Mouse (Mus musculus): ENCODE measurements around the gene Tril. TPM values are rescaled to one million over a fixed set of nuclear protein-coding genes. Genes with fewer than 3 reads are reported as not detected.

Tril gene
- polyA plus RNA-seq, 1 experiment from 2014 or later = 36.0 TPM

DNA sequence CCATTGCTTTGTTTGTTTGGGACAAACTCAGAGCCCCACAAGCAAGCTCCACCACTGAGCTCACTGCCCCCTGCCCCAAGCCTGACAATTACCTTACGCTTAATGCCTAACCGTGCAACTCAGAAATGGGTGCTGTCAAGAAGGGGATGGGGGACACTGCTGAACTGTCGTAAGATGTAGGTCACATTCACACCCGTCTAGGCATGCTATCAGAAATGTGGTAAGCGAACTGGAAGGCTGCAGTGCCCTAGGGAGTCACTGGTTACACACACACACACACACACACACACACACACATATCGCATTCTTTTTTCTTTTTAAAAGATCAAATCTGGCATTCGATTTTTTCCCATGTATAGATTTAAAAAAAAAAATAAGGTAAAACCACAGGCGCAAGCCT, 4.0 kb downstream of the Tril start:
- H3K27me3 ChIP-seq (ENCODE audit: control insufficient read depth, insufficient read depth, low read length) = peaks cover 6% of the 10 kb centered on the region; the same call in 1 of the 2 replicates
- ATAC-seq (replicated peaks; ENCODE audit: insufficient number of reproducible peaks, low FRiP score, low TSS enrichment, low read depth) (no peak), DNase-seq (ENCODE audit: low spot score) (no peak)
- 70% methylated on average over 8 of the region's 8 CpGs for WGBS
- H3K9ac ChIP-seq (replicated peaks; ENCODE audit: low read length) = no peak overlapping the region
- H3K9me3 ChIP-seq (replicated peaks; ENCODE audit: control insufficient read depth, low read length) = no peaks in the 10 kb centered on the region
- H3K4me3 ChIP-seq (ENCODE audit: low read depth, low read length) = peak overlapping the region; percentile 71; the same call in 1 of the 2 replicates
- no peaks in the 10 kb centered on the region for H3K36me3 ChIP-seq (replicated peaks; ENCODE audit: control insufficient read depth, insufficient read depth, low read depth, low read length)
- H3K4me2 ChIP-seq (ENCODE audit: low read depth, low read length) = no peak overlapping the region; the same call in 1 of the 2 replicates
- no peak overlapping the region for H3K27ac ChIP-seq (replicated peaks; ENCODE audit: low read depth, low read length)
- H3K4me1 ChIP-seq (ENCODE audit: control insufficient read depth, insufficient read depth, low read length) = peaks cover 9% of the 10 kb centered on the region

DNA sequence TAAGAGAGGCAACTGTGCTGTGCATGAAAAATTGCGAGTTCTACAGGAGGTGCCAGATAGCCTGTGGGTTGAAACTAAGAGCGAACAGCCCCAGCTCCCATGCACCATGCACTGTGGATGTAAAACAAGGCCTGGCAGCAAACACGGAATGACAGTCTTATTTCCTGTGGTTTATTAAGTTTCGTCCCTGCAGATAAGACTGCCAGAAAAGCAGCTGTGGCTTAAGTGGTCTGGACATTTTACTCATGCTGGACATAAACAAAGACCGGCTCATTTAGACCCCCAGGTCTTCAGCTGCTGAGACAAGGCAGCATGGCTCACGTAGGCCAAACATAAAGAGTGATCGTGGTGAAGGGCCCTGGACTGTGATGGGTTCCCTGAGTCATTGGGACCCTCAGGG, 4.9 kb downstream of the Tril start:
- Histone ChIP-seq H3K27me3 (ENCODE audit: control insufficient read depth, insufficient read depth, low read length) (peaks cover 6% of the 10 kb centered on the region; the same call in 1 of the 2 replicates), H3K4me2 (ENCODE audit: low read depth, low read length) (no peak overlapping the region), H3K9me3 (replicated peaks; ENCODE audit: control insufficient read depth, low read length) (no peaks in the 10 kb centered on the region), H3K27ac (replicated peaks; ENCODE audit: low read depth, low read length) (no peak overlapping the region), H3K36me3 (replicated peaks; ENCODE audit: control insufficient read depth, insufficient read depth, low read depth, low read length) (no peaks in the 10 kb centered on the region), H3K4me1 (ENCODE audit: control insufficient read depth, insufficient read depth, low read length) (peaks cover 9% of the 10 kb centered on the region), H3K4me3 (ENCODE audit: low read depth, low read length) (no peak overlapping the region; the same call in 1 of the 2 replicates), H3K9ac (replicated peaks; ENCODE audit: low read length) (no peak overlapping the region)
- WGBS = 55% methylated on average over 7 of the region's 7 CpGs
- no peak for ATAC-seq (replicated peaks; ENCODE audit: insufficient number of reproducible peaks, low FRiP score, low TSS enrichment, low read depth)
- no peak for DNase-seq (ENCODE audit: low spot score)

DNA sequence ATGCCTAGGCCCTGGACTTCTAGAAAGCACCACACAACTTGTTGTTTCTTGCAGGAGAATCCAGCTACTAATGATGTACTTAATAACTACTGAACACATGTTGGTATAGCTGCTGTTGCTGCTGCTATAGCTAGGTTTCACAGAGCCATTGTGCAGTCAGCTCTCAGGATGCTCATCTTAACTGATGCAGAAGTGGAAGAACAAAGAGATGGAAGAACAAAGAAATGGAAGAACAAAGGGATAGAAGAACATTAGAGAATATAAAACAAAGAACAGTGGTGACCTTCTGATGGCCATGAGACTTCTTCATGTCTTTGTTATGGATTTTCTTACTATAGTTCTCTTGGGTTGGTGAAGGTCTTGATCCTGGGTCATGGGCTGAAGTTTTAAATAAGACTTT, 6.4 kb downstream of the Tril start:
- ATAC-seq (replicated peaks; ENCODE audit: insufficient number of reproducible peaks, low FRiP score, low TSS enrichment, low read depth) (no peak), DNase-seq (ENCODE audit: low spot score) (no peak)

DNA sequence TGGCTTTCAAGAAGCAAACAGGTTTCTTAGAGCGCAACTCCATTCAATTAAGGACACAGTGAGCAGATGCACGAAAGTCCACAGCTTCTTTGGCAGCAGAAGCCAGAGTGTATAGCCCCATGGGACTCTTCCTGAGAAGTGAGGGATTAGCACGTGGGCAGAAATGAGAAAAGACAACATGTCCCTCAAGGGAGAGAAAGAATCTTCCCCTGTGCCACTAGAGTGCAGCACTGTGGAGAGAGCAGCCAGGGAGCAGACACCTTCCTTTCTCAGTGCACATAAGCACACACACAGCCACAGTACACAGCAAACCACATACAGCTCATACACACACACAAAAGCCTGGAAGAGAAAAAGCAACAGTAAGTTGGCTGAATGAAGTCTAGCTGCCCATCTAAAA, 8.4 kb downstream of the Tril start:
- no peak for DNase-seq (ENCODE audit: low spot score)
- H3K27ac ChIP-seq (replicated peaks; ENCODE audit: low read depth, low read length) = no peak overlapping the region

More for the DNA sequence above, 6.4 kb downstream of the Tril start:
- Histone ChIP-seq H3K9me3 (replicated peaks; ENCODE audit: control insufficient read depth, low read length) (no peaks in the 10 kb centered on the region), H3K4me1 (ENCODE audit: control insufficient read depth, insufficient read depth, low read length) (peaks cover 9% of the 10 kb centered on the region), H3K9ac (replicated peaks; ENCODE audit: low read length) (no peak overlapping the region), H3K27me3 (ENCODE audit: control insufficient read depth, insufficient read depth, low read length) (peaks cover 6% of the 10 kb centered on the region; the same call in 1 of the 2 replicates), H3K36me3 (replicated peaks; ENCODE audit: control insufficient read depth, insufficient read depth, low read depth, low read length) (no peaks in the 10 kb centered on the region), H3K4me3 (ENCODE audit: low read depth, low read length) (no peak overlapping the region), H3K4me2 (ENCODE audit: low read depth, low read length) (no peak overlapping the region), H3K27ac (replicated peaks; ENCODE audit: low read depth, low read length) (no peak overlapping the region)

DNA sequence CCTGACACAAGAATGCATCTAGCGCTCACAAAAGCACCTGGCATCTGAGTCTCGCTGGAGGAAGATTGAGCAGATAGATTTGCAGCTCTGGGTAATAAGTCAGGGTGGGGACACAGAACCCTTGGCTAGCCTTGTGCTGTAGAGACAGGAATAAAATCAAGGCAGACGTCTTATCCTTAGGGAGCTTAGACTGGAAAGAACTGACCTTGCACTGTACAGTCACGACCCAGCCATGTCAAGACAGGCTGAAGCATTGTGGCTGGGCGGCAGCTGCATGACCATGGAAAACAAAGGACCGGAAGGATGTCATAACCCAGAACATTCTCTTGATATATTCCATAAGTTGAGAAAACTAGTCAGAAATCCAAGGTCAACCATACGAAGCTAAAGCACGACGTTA, 11.8 kb downstream of the Tril start:
- Histone ChIP-seq H3K36me3 (replicated peaks; ENCODE audit: control insufficient read depth, insufficient read depth, low read depth, low read length) (no peaks in the 10 kb centered on the region), H3K27me3 (ENCODE audit: control insufficient read depth, insufficient read depth, low read length) (no peaks in the 10 kb centered on the region), H3K4me2 (ENCODE audit: low read depth, low read length) (no peak overlapping the region), H3K9ac (replicated peaks; ENCODE audit: low read length) (no peak overlapping the region), H3K9me3 (replicated peaks; ENCODE audit: control insufficient read depth, low read length) (no peaks in the 10 kb centered on the region), H3K27ac (replicated peaks; ENCODE audit: low read depth, low read length) (no peak overlapping the region), H3K4me1 (ENCODE audit: control insufficient read depth, insufficient read depth, low read length) (no peaks in the 10 kb centered on the region), H3K4me3 (ENCODE audit: low read depth, low read length) (no peak overlapping the region)
- ATAC-seq (replicated peaks; ENCODE audit: insufficient number of reproducible peaks, low FRiP score, low TSS enrichment, low read depth) = no peak
- no peak for DNase-seq (ENCODE audit: low spot score)
- WGBS = 78% methylated on average over 9 of the region's 9 CpGs

More for the DNA sequence above, 8.4 kb downstream of the Tril start:
- H3K9me3 ChIP-seq (replicated peaks; ENCODE audit: control insufficient read depth, low read length) = no peaks in the 10 kb centered on the region
- WGBS = 59% methylated on average over 3 of the region's 3 CpGs
- no peaks in the 10 kb centered on the region for H3K27me3 ChIP-seq (ENCODE audit: control insufficient read depth, insufficient read depth, low read length)
- H3K9ac ChIP-seq (replicated peaks; ENCODE audit: low read length) = no peak overlapping the region
- H3K4me2 ChIP-seq (ENCODE audit: low read depth, low read length) = no peak overlapping the region
- no peak overlapping the region for H3K4me3 ChIP-seq (ENCODE audit: low read depth, low read length)
- H3K4me1 ChIP-seq (ENCODE audit: control insufficient read depth, insufficient read depth, low read length) = no peaks in the 10 kb centered on the region
- no peaks in the 10 kb centered on the region for H3K36me3 ChIP-seq (replicated peaks; ENCODE audit: control insufficient read depth, insufficient read depth, low read depth, low read length)
- ATAC-seq (replicated peaks; ENCODE audit: insufficient number of reproducible peaks, low FRiP score, low TSS enrichment, low read depth) = no peak

DNA sequence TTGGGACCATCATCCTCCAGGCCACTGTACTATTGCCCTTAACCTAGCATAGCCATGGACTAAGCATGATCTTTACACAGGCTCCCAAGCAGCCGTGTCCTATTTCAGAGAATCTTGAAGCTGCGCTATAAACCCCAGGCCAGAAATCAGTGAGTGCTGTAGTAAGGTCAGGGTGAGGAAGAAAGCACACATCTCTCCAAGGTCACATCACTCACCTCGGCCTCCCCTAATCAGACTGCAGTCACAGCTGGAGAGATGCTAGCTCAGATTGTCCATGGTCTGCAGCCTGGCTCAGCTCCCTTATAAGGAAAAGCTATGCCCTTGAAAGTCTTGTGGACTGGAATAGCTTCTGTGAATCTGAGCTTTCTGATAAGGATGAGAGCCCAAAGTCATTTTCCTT, 13.4 kb downstream of the Tril start:
- DNase-seq (ENCODE audit: low spot score) (no peak), ATAC-seq (replicated peaks; ENCODE audit: insufficient number of reproducible peaks, low FRiP score, low TSS enrichment, low read depth) (no peak)
- no peaks in the 10 kb centered on the region for H3K9me3 ChIP-seq (replicated peaks; ENCODE audit: control insufficient read depth, low read length)
- H3K4me2 ChIP-seq (ENCODE audit: low read depth, low read length) = no peak overlapping the region
- no peaks in the 10 kb centered on the region for H3K27me3 ChIP-seq (ENCODE audit: control insufficient read depth, insufficient read depth, low read length)
- no peaks in the 10 kb centered on the region for H3K36me3 ChIP-seq (replicated peaks; ENCODE audit: control insufficient read depth, insufficient read depth, low read depth, low read length)
- H3K4me3 ChIP-seq (ENCODE audit: low read depth, low read length) = no peak overlapping the region
- no peak overlapping the region for H3K27ac ChIP-seq (replicated peaks; ENCODE audit: low read depth, low read length)
- H3K9ac ChIP-seq (replicated peaks; ENCODE audit: low read length) = no peak overlapping the region
- 66% methylated on average over 3 of the region's 3 CpGs for WGBS
- H3K4me1 ChIP-seq (ENCODE audit: control insufficient read depth, insufficient read depth, low read length) = no peaks in the 10 kb centered on the region

DNA sequence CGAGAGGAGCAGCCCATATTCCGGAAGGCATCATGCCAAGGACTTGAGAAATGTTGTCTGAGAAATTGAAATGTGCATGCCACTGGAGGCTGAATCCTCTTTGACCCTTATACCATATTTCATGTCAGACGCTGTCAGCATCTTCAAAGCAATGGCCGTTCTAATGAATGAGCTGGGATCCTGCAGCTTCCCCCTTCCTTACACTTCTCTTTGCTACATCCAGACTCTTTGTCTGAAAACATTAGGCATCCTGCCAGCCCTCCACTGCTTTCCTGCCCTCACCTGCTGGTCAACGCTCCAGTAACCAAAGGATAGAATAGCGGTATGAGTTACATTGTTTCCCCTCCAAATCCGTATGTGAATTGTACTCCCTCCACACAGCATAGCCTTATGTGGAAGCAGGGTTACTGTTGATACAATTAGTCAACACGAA, 14.0 kb downstream of the Tril start:
- WGBS = 77% methylated on average over 8 of the region's 8 CpGs
- Histone ChIP-seq H3K27me3 (ENCODE audit: control insufficient read depth, insufficient read depth, low read length) (no peaks in the 10 kb centered on the region), H3K36me3 (replicated peaks; ENCODE audit: control insufficient read depth, insufficient read depth, low read depth, low read length) (no peaks in the 10 kb centered on the region), H3K4me1 (ENCODE audit: control insufficient read depth, insufficient read depth, low read length) (no peaks in the 10 kb centered on the region; the same call in 1 of the 2 replicates), H3K4me2 (ENCODE audit: low read depth, low read length) (no peak overlapping the region), H3K9me3 (replicated peaks; ENCODE audit: control insufficient read depth, low read length) (no peaks in the 10 kb centered on the region), H3K27ac (replicated peaks; ENCODE audit: low read depth, low read length) (no peak overlapping the region), H3K4me3 (ENCODE audit: low read depth, low read length) (no peak overlapping the region), H3K9ac (replicated peaks; ENCODE audit: low read length) (no peak overlapping the region)
- DNase-seq (ENCODE audit: low spot score) (no peak), ATAC-seq (replicated peaks; ENCODE audit: insufficient number of reproducible peaks, low FRiP score, low TSS enrichment, low read depth) (no peak)

DNA sequence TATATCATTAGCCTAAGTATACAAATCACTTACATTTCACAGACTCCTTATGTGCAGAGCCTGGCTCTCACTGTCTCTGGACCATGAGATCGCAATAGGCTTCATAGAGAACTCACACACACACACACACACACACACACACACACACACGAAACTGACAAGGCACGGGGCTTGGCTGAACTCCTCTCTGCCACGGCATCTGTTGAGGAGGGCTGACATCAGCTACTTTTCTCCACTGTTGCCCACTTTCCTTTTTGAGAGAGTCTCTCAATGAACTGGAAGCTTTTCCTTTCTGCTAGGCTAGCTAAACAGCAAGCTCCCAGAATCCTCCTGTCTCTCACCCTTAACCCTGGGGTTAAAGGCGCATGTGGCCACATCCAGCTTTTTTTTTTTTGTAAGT, 14.6 kb downstream of the Tril start:
- DNase-seq (ENCODE audit: low spot score) (no peak), ATAC-seq (replicated peaks; ENCODE audit: insufficient number of reproducible peaks, low FRiP score, low TSS enrichment, low read depth) (no peak)
- Histone ChIP-seq H3K27me3 (ENCODE audit: control insufficient read depth, insufficient read depth, low read length) (no peaks in the 10 kb centered on the region), H3K27ac (replicated peaks; ENCODE audit: low read depth, low read length) (no peak overlapping the region), H3K4me2 (ENCODE audit: low read depth, low read length) (no peak overlapping the region), H3K4me1 (ENCODE audit: control insufficient read depth, insufficient read depth, low read length) (no peaks in the 10 kb centered on the region; the same call in 1 of the 2 replicates), H3K4me3 (ENCODE audit: low read depth, low read length) (no peak overlapping the region), H3K9me3 (replicated peaks; ENCODE audit: control insufficient read depth, low read length) (no peaks in the 10 kb centered on the region), H3K9ac (replicated peaks; ENCODE audit: low read length) (no peak overlapping the region), H3K36me3 (replicated peaks; ENCODE audit: control insufficient read depth, insufficient read depth, low read depth, low read length) (no peaks in the 10 kb centered on the region)
- WGBS = 84% methylated on average over 5 of the region's 5 CpGs
